Mouse (Mus musculus) macrophage (primary cell): ENCODE measurements around the gene E130208F15Rik. TPM values are rescaled to one million over a fixed set of nuclear protein-coding genes. Genes with fewer than 3 reads are reported as not detected.

ENCODE experiments used
- polyA plus RNA-seq: library from polyadenylated mRNA; stranded (reverse); fragments of 250-400 nt; gene quantifications from 3 replicates; pipeline ENCODE4 v1.2.4, GENCODE M21; 2018; ENCODE audit warnings: inconsistent platforms

The E130208F15Rik gene
- polyA plus RNA-seq, 1 experiment from 2014 or later: 0.57 TPM

Other genes starting within 250 kb of the E130208F15Rik start
- gene Zfp82, start 248.8 kb upstream of the E130208F15Rik start, polyA plus RNA-seq: 2.3 to 2.6 TPM (median 2.5 TPM) in 3 replicates
- gene Gm26920, start 231.3 kb upstream of the E130208F15Rik start, polyA plus RNA-seq: not detected in 3 replicates
- gene Zfp566, start 231.2 kb upstream of the E130208F15Rik start, polyA plus RNA-seq: 1.9 to 2.1 TPM (median 2.0 TPM) in 3 replicates
- gene Zfp260, start 227.0 kb upstream of the E130208F15Rik start, polyA plus RNA-seq: 12.5 to 26.3 TPM (median 21.7 TPM) in 3 replicates
- 4.3 to 6.3 TPM (median 4.8 TPM) in 3 replicates for gene Zfp382, start 199.8 kb upstream of the E130208F15Rik start, polyA plus RNA-seq
- 17.2 to 34.1 TPM (median 30.3 TPM) in 3 replicates for gene Zfp146, start 152.0 kb upstream of the E130208F15Rik start, polyA plus RNA-seq
- 6.1 to 9.1 TPM (median 8.4 TPM) in 3 replicates for gene Cox7a1, start 137.6 kb upstream of the E130208F15Rik start, polyA plus RNA-seq
- 404 to 602 TPM (median 510 TPM) in 3 replicates for gene Capns1, start 122.9 kb upstream of the E130208F15Rik start, polyA plus RNA-seq
- gene Polr2i, start 89.8 kb upstream of the E130208F15Rik start, polyA plus RNA-seq: 34.2 to 47.5 TPM (median 41.3 TPM) in 3 replicates
- 57.6 to 136 TPM (median 89.3 TPM) in 3 replicates for gene Tbcb, start 89.5 kb upstream of the E130208F15Rik start, polyA plus RNA-seq
- gene Ovol3, start 86.0 kb upstream of the E130208F15Rik start, polyA plus RNA-seq: not detected in 3 replicates
- 0.34 to 0.72 TPM in 2 of 3 replicates, not detected in the other for gene Thap8, start 41.6 kb upstream of the E130208F15Rik start, polyA plus RNA-seq
- 10.4 to 24.4 TPM (median 15.1 TPM) in 3 replicates for gene Wdr62, start 41.3 kb upstream of the E130208F15Rik start, polyA plus RNA-seq
- gene Clip3, start 30.0 kb upstream of the E130208F15Rik start, polyA plus RNA-seq: 0.07 to 0.59 TPM in 2 of 3 replicates, not detected in the other
- 16.1 to 25.9 TPM (median 25.1 TPM) in 3 replicates for gene Alkbh6, start 13.0 kb upstream of the E130208F15Rik start, polyA plus RNA-seq
- 0.30 to 0.82 TPM (median 0.74 TPM) in 3 replicates for gene Syne4, start 6.9 kb upstream of the E130208F15Rik start, polyA plus RNA-seq
- 4.6 to 6.7 TPM (median 5.0 TPM) in 3 replicates for gene Sdhaf1, start 2.2 kb downstream of the E130208F15Rik start, polyA plus RNA-seq
- gene Lrfn3, start 41.0 kb downstream of the E130208F15Rik start, polyA plus RNA-seq: 0.07 TPM in 1 of 3 replicates, not detected in the others
- gene Tyrobp, start 92.0 kb downstream of the E130208F15Rik start, polyA plus RNA-seq: 2,505 to 4,301 TPM (median 3,819 TPM) in 3 replicates
- gene Hcst, start 98.1 kb downstream of the E130208F15Rik start, polyA plus RNA-seq: 9.3 to 40.5 TPM (median 34.0 TPM) in 3 replicates
- gene Nfkbid, start 100.0 kb downstream of the E130208F15Rik start, polyA plus RNA-seq: 3.2 to 8.3 TPM (median 6.3 TPM) in 3 replicates
- 0.67 to 1.3 TPM (median 0.75 TPM) in 3 replicates for gene Aplp1, start 123.8 kb downstream of the E130208F15Rik start, polyA plus RNA-seq
- gene Kirrel2, start 135.9 kb downstream of the E130208F15Rik start, polyA plus RNA-seq: not detected in 3 replicates
- not detected in 3 replicates for gene Nphs1, start 136.6 kb downstream of the E130208F15Rik start, polyA plus RNA-seq
- gene Prodh2, start 171.9 kb downstream of the E130208F15Rik start, polyA plus RNA-seq: not detected in 3 replicates
- 0.09 to 0.30 TPM (median 0.16 TPM) in 3 replicates for gene Arhgap33, start 213.3 kb downstream of the E130208F15Rik start, polyA plus RNA-seq
- 3.0 to 7.5 TPM (median 3.9 TPM) in 3 replicates for gene Hspb6, start 230.4 kb downstream of the E130208F15Rik start, polyA plus RNA-seq
- 1.8 to 5.6 TPM (median 2.0 TPM) in 3 replicates for gene Proser3, start 230.6 kb downstream of the E130208F15Rik start, polyA plus RNA-seq
- gene Lin37, start 238.1 kb downstream of the E130208F15Rik start, polyA plus RNA-seq: 18.0 to 27.7 TPM (median 25.4 TPM) in 3 replicates
- gene U2af1l4, start 241.6 kb downstream of the E130208F15Rik start, polyA plus RNA-seq: 61.4 to 79.9 TPM (median 65.3 TPM) in 3 replicates
- gene Gm49396, start 241.6 kb downstream of the E130208F15Rik start, polyA plus RNA-seq: 0.69 to 3.4 TPM (median 0.84 TPM) in 3 replicates
- 123 to 220 TPM (median 157 TPM) in 3 replicates for gene Psenen, start 241.9 kb downstream of the E130208F15Rik start, polyA plus RNA-seq
- gene Igflr1, start 243.7 kb downstream of the E130208F15Rik start, polyA plus RNA-seq: 0.68 TPM in 1 of 3 replicates, not detected in the others